Mouse (Mus musculus) cerebellum, postnatal 25 days (tissue): ENCODE measurements at regions not wholly inside any gene's neighbourhood (a gene's known extent, or its start where the extent isn't known, plus 50 kb on each side); places are given as distances from the start of the nearest gene placed in this dataset.

Source experiments
- DNase-seq, 2 experiments: peaks; one replicate each; pipeline ENCODE4 v3.0.0; 2021; ENCODE audit warnings: mixed read lengths in 2 of 2

- DNase-seq = peak; percentile 46 to 54
Observed at GRCm38 (mm10) chr14:64595891-64596290, 491.8 kb downstream of the Prss52 start.

- DNase-seq = peak in 1 of 2 experiments; percentile 39
Observed at GRCm38 (mm10) chr14:64597218-64597617, 493.1 kb downstream of the Prss52 start.
